In genomic region chr7:134381407-134381861, GRCm38 (mm10) we compare ENCODE assay signal across 8 mouse cellular contexts. TPM values are rescaled to one million over a fixed set of nuclear protein-coding genes. Genes with fewer than 3 reads are reported as not detected.
DNase-seq lines count a peak whose midpoint lies in the region; ATAC-seq lines count a peak whose summit lies in the region.

No protein-coding gene starts in this region.

- H3K27me3 ChIP-seq in intestine, embryonic 14.5 days (replicated peaks; ENCODE audit: control insufficient read depth, insufficient read depth, low read length), result no peaks in the 10 kb centered on the region
- no peaks in the 10 kb centered on the region for H3K27me3 ChIP-seq in intestine, embryonic 15.5 days (replicated peaks)

- intact Hi-C loops in left cerebral cortex, postnatal 4 days (cut with DNase I), result no loop called here

- no peaks in the 10 kb centered on the region for H3K4me1 ChIP-seq in intestine, embryonic 14.5 days (replicated peaks; ENCODE audit: control insufficient read depth, insufficient read depth, low read length)
- H3K4me1 ChIP-seq in intestine, embryonic 15.5 days (replicated peaks), result no peaks in the 10 kb centered on the region

- WGBS in intestine, embryonic 14.5 days, result 42% methylated on average over 4 of the region's 4 CpGs
- 50% methylated on average over 4 of the region's 4 CpGs for WGBS in intestine, embryonic 15.5 days

- DNase-seq in intestine, embryonic 14.5 days (ENCODE audit: low spot score), result peak; percentile 58
- peak; percentile 96 for DNase-seq in adrenal gland, postnatal 14 days
- DNase-seq in frontal cortex, adult 2 months (ENCODE audit: extremely low spot score in 1 of 2, low spot score in 1 of 2), result peak; percentile 82 to 93
- peak; percentile 65 for DNase-seq in kidney, adult 8-10 months
- DNase-seq in left cerebral cortex, postnatal 4 days, result peak; percentile 98
- DNase-seq in right cerebral cortex, adult 2 months (ENCODE audit: low spot score in 2 of 2), result peak; percentile 86 to 88
- DNase-seq in thymus, postnatal 10 days (ENCODE audit: low spot score in 2 of 2), result no peak

- no peak overlapping the region for H3K9ac ChIP-seq in intestine, embryonic 14.5 days (ENCODE audit: low read length)
- H3K9ac ChIP-seq in intestine, embryonic 15.5 days, result no peak overlapping the region

- no peak for ATAC-seq in intestine, embryonic 14.5 days (replicated peaks; ENCODE audit: low FRiP score, low TSS enrichment, low read depth)
- no peak for ATAC-seq in intestine, embryonic 15.5 days

- no peaks in the 10 kb centered on the region for H3K36me3 ChIP-seq in intestine, embryonic 14.5 days (ENCODE audit: control insufficient read depth, insufficient read depth, low read length)
- H3K36me3 ChIP-seq in intestine, embryonic 15.5 days, result no peaks in the 10 kb centered on the region

- no peak overlapping the region for H3K4me3 ChIP-seq in intestine, embryonic 14.5 days (ENCODE audit: low read depth, low read length)
- no peak overlapping the region for H3K4me3 ChIP-seq in intestine, embryonic 15.5 days (replicated peaks)

- H3K4me2 ChIP-seq in intestine, embryonic 14.5 days (ENCODE audit: low read length), result no peak overlapping the region
- no peak overlapping the region for H3K4me2 ChIP-seq in intestine, embryonic 15.5 days (replicated peaks)

- H3K9me3 ChIP-seq in intestine, embryonic 14.5 days (ENCODE audit: control insufficient read depth, low read length), result no peaks in the 10 kb centered on the region
- H3K9me3 ChIP-seq in intestine, embryonic 15.5 days, result no peaks in the 10 kb centered on the region

- H3K27ac ChIP-seq in intestine, embryonic 14.5 days (ENCODE audit: low read depth), result no peak overlapping the region
- no peak overlapping the region for H3K27ac ChIP-seq in intestine, embryonic 15.5 days

RNA-seq across cellular contexts. Expression of gene D7Ertd443e, which starts 4.0 kb away (rescaled TPM):
- polyA plus RNA-seq in intestine, embryonic 14.5 days (2014; fragmentation: Nextera tagmentation; extraction: Ambion mirVana), result not detected in 2 replicates
- 0.05 TPM in 1 of 2 replicates, not detected in the other for polyA plus RNA-seq in intestine, embryonic 15.5 days (2015; fragmentation: Nextera tagmentation; extraction: Ambion mirVana)
- 5.6 and 6.7 TPM in 2 replicates for total RNA-seq in adrenal gland, postnatal 14 days (2021)
- polyA plus RNA-seq in frontal cortex, adult 2 months (2012; rRNA removed), result 2.1 and 2.3 TPM in 2 replicates
- total RNA-seq in left cerebral cortex, postnatal 4 days (2021), result under 1 TPM; 0.30 to 0.93 TPM

Comparison
In these comparisons a context has a peak if more than half of its experiments do, and no peak if none do; other contexts are left out.
1. DNase-seq: peak in intestine, embryonic 14.5 days (single experiment), adrenal gland, postnatal 14 days (single experiment), frontal cortex, adult 2 months (2 of 2), kidney, adult 8-10 months (2 of 2), left cerebral cortex, postnatal 4 days (single experiment) and right cerebral cortex, adult 2 months (2 of 2); none in thymus, postnatal 10 days (0 of 2).